Mouse (Mus musculus) CH12.LX (cell line): ENCODE data around the gene Slc2a10. TPM values are rescaled to one million over a fixed set of nuclear protein-coding genes. Genes with fewer than 3 reads are reported as not detected.

ENCODE experiments used
- DNase-seq: peaks from one replicate; pipeline ENCODE4 v3.0.0-alpha.2; 2013; ENCODE audit errors: extremely low read depth
- H3K27ac ChIP-seq: 2 replicates; pipeline ENCODE4 v1.5.1; 2012; ENCODE audit warnings: low read depth, mild to moderate bottlenecking, control low read depth, moderate library complexity; ENCODE audit not compliant: insufficient read depth
- H3K27me3 ChIP-seq: replicated peaks from 2 replicates; pipeline ENCODE3; 2012; ENCODE audit warnings: inconsistent platforms
- H3K36me3 ChIP-seq, 2 experiments: replicated peaks in 1 of 2; 2 replicates each; pipeline versions ENCODE3 to v1.6.1; 2012; ENCODE audit warnings: inconsistent platforms in 1 of 2, low read length in 1 of 2, mild to moderate bottlenecking in 1 of 2, mixed read lengths in 1 of 2, moderate library complexity in 1 of 2; ENCODE audit not compliant: control insufficient read depth in 1 of 2, insufficient read depth in 1 of 2
- H3K4me1 ChIP-seq, 2 experiments: 2 replicates each; pipeline ENCODE4 v1.6.1; 2012; ENCODE audit warnings: inconsistent platforms in 1 of 2, moderate library complexity in 1 of 2; ENCODE audit not compliant: insufficient read depth in 2 of 2, control insufficient read depth in 1 of 2
- H3K4me2 ChIP-seq: 2 replicates; pipeline ENCODE4 v1.6.1; 2012; ENCODE audit warnings: low read depth, mild to moderate bottlenecking, control low read depth; ENCODE audit not compliant: poor library complexity, insufficient read depth, severe bottlenecking
- H3K4me3 ChIP-seq, 3 experiments: fragments of 150-350 bp in 1 of 3; sonication (generic) in 1 of 3; replicated peaks in 1 of 3; 2 replicates each; pipeline versions ENCODE3 to v1.5.1; 2011 to 2012; ENCODE audit warnings: low read depth in 2 of 3, low read length in 2 of 3, mild to moderate bottlenecking in 2 of 3, moderate library complexity in 2 of 3, control low read depth in 1 of 3, improper control_type of control experiment in 1 of 3, inconsistent platforms in 1 of 3, mixed read lengths in 1 of 3; ENCODE audit not compliant: poor library complexity in 1 of 3
- H3K79me2 ChIP-seq: replicated peaks from 2 replicates; pipeline ENCODE4 v1.6.1; 2012; ENCODE audit warnings: mild to moderate bottlenecking, moderate library complexity; ENCODE audit not compliant: control insufficient read depth, poor library complexity, insufficient read depth, severe bottlenecking; ENCODE audit errors: extremely low read depth
- H3K9ac ChIP-seq: 2 replicates; pipeline ENCODE4 v1.6.1; 2012; ENCODE audit warnings: low read depth, mild to moderate bottlenecking, control low read depth, moderate library complexity; ENCODE audit not compliant: insufficient read depth
- H3K9me3 ChIP-seq: replicated peaks from 2 replicates; pipeline ENCODE3; 2012; ENCODE audit warnings: low read length, inconsistent platforms, mixed read lengths
- BHLHE40 ChIP-seq: IDR thresholded peaks from 2 replicates; pipeline ENCODE4 v1.6.1; 2011; ENCODE audit warnings: mild to moderate bottlenecking, low read depth, low read length, improper control_type of control experiment
- CHD1 ChIP-seq: IDR thresholded peaks from 2 replicates; pipeline ENCODE4 v1.6.1; 2012; ENCODE audit warnings: low read depth, low read length, improper control_type of control experiment, inconsistent platforms
- E2F4 ChIP-seq: IDR thresholded peaks from 2 replicates; pipeline ENCODE4 v1.6.1; 2011; ENCODE audit warnings: low read depth, low read length, improper control_type of control experiment; ENCODE audit not compliant: insufficient replicate concordance
- ELF1 ChIP-seq: IDR thresholded peaks from 2 replicates; pipeline ENCODE4 v1.6.1; 2014; ENCODE audit warnings: low read depth, mild to moderate bottlenecking, inconsistent platforms, low read length, improper control_type of control experiment
- GABPA ChIP-seq: IDR thresholded peaks from 2 replicates; pipeline ENCODE4 v1.6.1; 2012; ENCODE audit warnings: low read depth, low read length, improper control_type of control experiment, inconsistent platforms; ENCODE audit not compliant: insufficient replicate concordance
- IRF4 ChIP-seq: IDR thresholded peaks from 2 replicates; pipeline ENCODE4 v1.6.1; 2014; ENCODE audit warnings: low read depth, mild to moderate bottlenecking, inconsistent platforms, low read length, improper control_type of control experiment
- JUN ChIP-seq: IDR thresholded peaks from 2 replicates; pipeline ENCODE4 v1.6.1; 2011; ENCODE audit warnings: low read depth, mild to moderate bottlenecking, low read length, improper control_type of control experiment, moderate library complexity; ENCODE audit not compliant: insufficient read depth
- JUND ChIP-seq: conservative IDR thresholded peaks from 2 replicates; pipeline ENCODE4 v1.6.1; 2011; ENCODE audit warnings: low read depth, low read length, improper control_type of control experiment
- KAT2A ChIP-seq: IDR thresholded peaks from 2 replicates; pipeline ENCODE4 v1.6.1; 2012; ENCODE audit warnings: low read length, improper control_type of control experiment, inconsistent platforms; ENCODE audit not compliant: insufficient replicate concordance
- MAFK ChIP-seq: IDR thresholded peaks from 2 replicates; pipeline ENCODE4 v1.6.1; 2011; ENCODE audit warnings: low read length, improper control_type of control experiment; ENCODE audit not compliant: insufficient replicate concordance
- MAX ChIP-seq: IDR thresholded peaks from 2 replicates; pipeline ENCODE4 v1.6.1; 2011; ENCODE audit warnings: low read length, improper control_type of control experiment
- MEF2A ChIP-seq: IDR thresholded peaks from 2 replicates; pipeline ENCODE4 v1.6.1; 2014; ENCODE audit warnings: low read depth, mild to moderate bottlenecking, inconsistent platforms, low read length, improper control_type of control experiment, borderline replicate concordance
- MYC ChIP-seq: IDR thresholded peaks from 2 replicates; pipeline ENCODE4 v1.6.1; 2011; ENCODE audit warnings: low read depth, mild to moderate bottlenecking, improper control_type of control experiment, low read length
- PAX5 ChIP-seq: IDR thresholded peaks from 2 replicates; pipeline ENCODE4 v1.6.1; 2012; ENCODE audit warnings: low read length, inconsistent platforms, mixed read lengths
- POLR2A ChIP-seq: IDR thresholded peaks from 2 replicates; pipeline ENCODE4 v1.6.1; 2011; ENCODE audit warnings: low read depth, mild to moderate bottlenecking, improper control_type of control experiment, low read length
- RAD21 ChIP-seq: IDR thresholded peaks from 2 replicates; pipeline ENCODE4 v1.6.1; 2011; ENCODE audit warnings: low read depth, mild to moderate bottlenecking, low read length, improper control_type of control experiment, moderate library complexity
- SIN3A ChIP-seq: IDR thresholded peaks from 2 replicates; pipeline ENCODE4 v1.6.1; 2012; ENCODE audit warnings: low read length, improper control_type of control experiment, inconsistent platforms
- TBP ChIP-seq: conservative IDR thresholded peaks from 2 replicates; pipeline ENCODE4 v1.6.1; 2011; ENCODE audit warnings: low read depth, low read length, improper control_type of control experiment
- UBTF ChIP-seq: IDR thresholded peaks from 2 replicates; pipeline ENCODE4 v1.6.1; 2012; ENCODE audit warnings: low read depth, mild to moderate bottlenecking, inconsistent platforms, low read length, improper control_type of control experiment, moderate library complexity
- ZC3H11A ChIP-seq: IDR thresholded peaks from 2 replicates; pipeline ENCODE4 v1.6.1; 2012; ENCODE audit warnings: low read depth, mild to moderate bottlenecking, inconsistent platforms, low read length, improper control_type of control experiment
- ZKSCAN1 ChIP-seq: IDR thresholded peaks from 2 replicates; pipeline ENCODE4 v1.6.1; 2012; ENCODE audit warnings: low read depth, inconsistent platforms, low read length, improper control_type of control experiment, borderline replicate concordance
- ZNF384 ChIP-seq: IDR thresholded peaks from 2 replicates; pipeline ENCODE4 v1.6.1; 2012; ENCODE audit warnings: low read depth, low read length, improper control_type of control experiment, inconsistent platforms
- dilution Hi-C: fragments of 300-500 bp; cut with MboI; formaldehyde crosslinking; loops from 2 replicates; pipeline ENCODE4 v1.14.3; 2020; ENCODE audit warnings: low sequenced_read_pairs; ENCODE audit not compliant: extremely low pct_unique_long_range_greater_than_20kb, extremely low pct_ligation_motif_present
- in situ Hi-C: fragments of 300-500 bp; cut with MboI; formaldehyde crosslinking; loops from 3 replicates; pipeline ENCODE4 v1.14.3; 2019; ENCODE audit warnings: low sequenced_read_pairs, low pct_ligation_motif_present, low pct_unique_long_range_greater_than_20kb, mixed read lengths
- polyA plus RNA-seq: library from polyadenylated mRNA; unstranded; fragments of >175 nt; gene quantifications from 2 replicates; pipeline ENCODE4 v1.2.1, GENCODE M21; 2012; ENCODE audit warnings: low read depth; ENCODE audit not compliant: insufficient read length
- total RNA-seq, 2 experiments: library from RNA; depleted of rRNA; stranded (reverse); fragments of 300-350 nt in 1 of 2; fragments of >200 nt in 1 of 2; gene quantifications; 2 replicates each; pipeline ENCODE4 v1.2.3; 2012 to 2014

The Slc2a10 gene
- total and polyA plus RNA-seq, 3 experiments: not detected

DNA sequence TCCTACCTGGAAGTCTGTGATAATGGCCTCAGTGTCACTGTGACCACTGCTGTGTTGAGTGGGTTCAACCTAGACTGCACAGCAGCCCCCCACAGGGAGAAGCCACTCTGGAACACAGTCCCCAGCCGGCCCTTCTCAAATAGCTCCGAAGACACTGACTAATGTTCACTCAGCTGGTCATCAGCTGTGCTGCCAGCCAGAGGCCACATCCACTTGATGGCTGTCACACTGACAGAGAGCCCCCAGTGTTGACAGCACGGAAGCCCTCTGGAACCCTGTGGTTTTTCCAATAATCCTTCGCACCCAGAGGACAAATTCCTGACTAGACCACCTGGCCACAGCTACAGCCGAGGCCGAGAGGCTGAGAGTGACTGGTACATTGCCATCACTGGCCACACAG, 30.2 kb downstream of the Slc2a10 start:
- Histone ChIP-seq H3K79me2 (no peaks in the 10 kb centered on the region), H3K27ac (no peak overlapping the region), H3K27me3 (peaks cover 84% of the 10 kb centered on the region), H3K36me3 (no peaks in the 10 kb centered on the region), H3K9me3 (no peaks in the 10 kb centered on the region), H3K4me3 (no peak overlapping the region), H3K4me2 (no peak overlapping the region), H3K4me1 (no peaks in the 10 kb centered on the region), H3K9ac (no peak overlapping the region)
- dilution Hi-C loops (no loop called here), in situ Hi-C loops (loop anchor here (25.0 kb wide), 3 partner anchors 179 to 554 kb away; no protein-coding TSS in a partner anchor)
- DNase-seq: no peak
- TF ChIP-seq MEF2A: no peak
- no peak for TF ChIP-seq MAFK
- TF ChIP-seq IRF4: no peak
- no peak for TF ChIP-seq POLR2A
- TF ChIP-seq TBP: no peak
- no peak for TF ChIP-seq ELF1
- no peak for TF ChIP-seq BHLHE40
- no peak for TF ChIP-seq GABPA
- no peak for TF ChIP-seq ZNF384
- no peak for TF ChIP-seq ZC3H11A
- TF ChIP-seq JUND: no peak

DNA sequence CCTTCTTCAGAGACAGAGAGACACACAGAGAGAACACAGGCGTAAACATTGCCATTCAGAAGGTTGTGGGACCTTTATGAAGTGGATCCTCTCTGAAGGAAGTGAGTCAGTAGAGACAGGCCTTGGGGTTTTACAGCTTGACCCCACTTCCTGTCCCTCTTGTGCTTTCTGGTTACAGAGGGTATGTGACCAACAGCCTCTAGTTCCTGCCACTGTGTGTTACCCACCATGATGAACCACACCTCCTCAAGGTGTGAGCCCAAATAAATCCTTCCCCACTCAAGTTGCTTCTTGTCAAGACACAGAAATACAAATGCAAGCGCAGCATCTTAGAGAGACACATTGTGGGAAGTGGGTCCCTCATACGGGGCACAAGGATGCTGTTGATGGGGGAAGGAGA, 37.4 kb downstream of the Slc2a10 start:
- Histone ChIP-seq H3K4me2 (no peak overlapping the region), H3K9me3 (no peaks in the 10 kb centered on the region), H3K79me2 (no peaks in the 10 kb centered on the region), H3K36me3 (no peaks in the 10 kb centered on the region), H3K27me3 (peaks cover 71% of the 10 kb centered on the region), H3K4me3 (no peak overlapping the region), H3K4me1 (peaks cover 3 to 10% of the 10 kb centered on the region in 2 experiments), H3K9ac (no peak overlapping the region), H3K27ac (no peak overlapping the region)
- TF ChIP-seq TBP: no peak
- TF ChIP-seq JUND: no peak
- TF ChIP-seq MAFK: no peak
- TF ChIP-seq E2F4: no peak
- TF ChIP-seq ZKSCAN1: no peak
- no peak for TF ChIP-seq GABPA
- no peak for TF ChIP-seq UBTF
- no peak for TF ChIP-seq JUN
- no peak for TF ChIP-seq MYC
- TF ChIP-seq CHD1: no peak
- TF ChIP-seq RAD21: no peak
- no peak for TF ChIP-seq PAX5
- TF ChIP-seq MAX: no peak
- no peak for TF ChIP-seq KAT2A
- no peak for TF ChIP-seq SIN3A
- DNase-seq: no peak
- dilution Hi-C loops: no loop called here
- in situ Hi-C loops: loop anchor here (25.0 kb wide), 3 partner anchors 171 to 546 kb away; no protein-coding TSS in a partner anchor
